Mouse (Mus musculus) bone marrow, adult 2 months (tissue): ENCODE results near the gene Boll. TPM values are rescaled to one million over a fixed set of nuclear protein-coding genes. Genes with fewer than 3 reads are reported as not detected.
A peak's percentile ranks its signal among the peaks of the same experiment; 100 is the strongest.

Experiments
- H3K27ac ChIP-seq: fragments of 200-500 bp; 2 replicates; pipeline ENCODE4 v1.5.1; 2012; ENCODE audit warnings: low read depth, mild to moderate bottlenecking, control low read depth, inconsistent platforms, low read length; ENCODE audit not compliant: control insufficient read depth, poor library complexity, insufficient read depth
- H3K4me1 ChIP-seq: fragments of 200-500 bp; 2 replicates; pipeline ENCODE4 v1.6.1; 2011; ENCODE audit warnings: low read length; ENCODE audit not compliant: control insufficient read depth, insufficient read depth
- H3K4me3 ChIP-seq: fragments of 200-500 bp; replicated peaks from 2 replicates; pipeline ENCODE3; 2011; ENCODE audit warnings: mild to moderate bottlenecking, low read depth, low read length, control low read depth; ENCODE audit not compliant: control insufficient read depth
- CTCF ChIP-seq: fragments of 200-500 bp; IDR thresholded peaks from 2 replicates; pipeline ENCODE4 v1.5.1; 2011; ENCODE audit warnings: low read length, control low read depth; ENCODE audit not compliant: control insufficient read depth, insufficient read depth
- POLR2A ChIP-seq: fragments of 200-500 bp; IDR thresholded peaks from 2 replicates; pipeline ENCODE4 v1.6.1; 2011; ENCODE audit warnings: low read depth, mild to moderate bottlenecking, control low read depth, low read length, borderline replicate concordance; ENCODE audit not compliant: control insufficient read depth
- WGBS: fragments of 180-500 bp; shearing (Covaris S2); methylation state at CpG from one replicate; pipeline ENCODE4 v1.1.7; 2018; 5-methylcytosine and 5-hydroxymethylcytosine counted together
- polyA plus RNA-seq: library from polyadenylated mRNA; stranded (reverse); fragments of >200 nt; gene quantifications from 2 replicates; pipeline ENCODE4 v1.2.4, GENCODE M21; 2011; ENCODE audit warnings: low replicate concordance; ENCODE audit not compliant: missing spikeins, insufficient read depth, insufficient read length

Boll gene
- polyA plus RNA-seq, 1 experiment: not detected

GRCm38 (mm10) chr1:55210202-55210965 lies 152.9 kb downstream of the Boll start:
- Histone ChIP-seq H3K27ac (peak overlapping the region; percentile 58), H3K4me3 (peak overlapping the region; percentile 29), H3K4me1 (peaks cover 10% of the 10 kb centered on the region)
- WGBS: 9% methylated on average over 12 of the region's 12 CpGs
- TF ChIP-seq CTCF: no peak
- no peak for TF ChIP-seq POLR2A

- Histone ChIP-seq H3K27ac (no peak overlapping the region), H3K4me3 (no peak overlapping the region), H3K4me1 (peaks cover 10% of the 10 kb centered on the region)
- no peak for TF ChIP-seq CTCF
- TF ChIP-seq POLR2A: no peak
- WGBS: 34% methylated on average over 5 of the region's 5 CpGs
These were observed 154.6 kb downstream of the Boll start for GRCm38 (mm10) chr1:55208500-55209140.

- 82% methylated on average over 6 of the region's 6 CpGs for WGBS
- H3K4me1 ChIP-seq: peaks cover 10% of the 10 kb centered on the region
- TF ChIP-seq CTCF (no peak), POLR2A (no peak)
- H3K4me3 ChIP-seq: no peak overlapping the region
- no peak overlapping the region for H3K27ac ChIP-seq
These were observed 155.7 kb downstream of the Boll start for GRCm38 (mm10) chr1:55207561-55207960.

- TF ChIP-seq CTCF: no peak
- TF ChIP-seq POLR2A: no peak
- Histone ChIP-seq H3K27ac (no peak overlapping the region), H3K4me3 (no peak overlapping the region), H3K4me1 (peaks cover 8% of the 10 kb centered on the region)
- WGBS: 91% methylated on average over 5 of the region's 5 CpGs
These were observed 157.4 kb downstream of the Boll start for GRCm38 (mm10) chr1:55205808-55206327.

GRCm38 (mm10) chr1:55201850-55202752 lies 161.2 kb downstream of the Boll start:
- TF ChIP-seq CTCF (no peak), POLR2A (no peak)
- Histone ChIP-seq H3K4me1 (no peaks in the 10 kb centered on the region), H3K4me3 (no peak overlapping the region), H3K27ac (no peak overlapping the region)
- 57% methylated on average over 18 of the region's 18 CpGs for WGBS

- 49% methylated on average over 3 of the region's 3 CpGs for WGBS
- Histone ChIP-seq H3K27ac (no peak overlapping the region), H3K4me3 (no peak overlapping the region), H3K4me1 (no peaks in the 10 kb centered on the region)
- TF ChIP-seq CTCF (no peak), POLR2A (no peak)
These were observed 164.6 kb downstream of the Boll start for GRCm38 (mm10) chr1:55198719-55199118.

Other genes starting within 250 kb of the Boll start
- 15.2 and 20.8 TPM in 2 replicates for gene Mob4, start 232.2 kb downstream of the Boll start, polyA plus RNA-seq
- gene Rftn2, start 136.7 kb downstream of the Boll start, polyA plus RNA-seq: 0.95 and 1.7 TPM in 2 replicates
- gene Mars2, start 126.3 kb downstream of the Boll start, polyA plus RNA-seq: 1.4 and 1.5 TPM in 2 replicates
- gene Plcl1, start 42.5 kb upstream of the Boll start, polyA plus RNA-seq: 0.30 and 2.5 TPM in 2 replicates